ENCODE assay signal across 1 mouse cellular context in the genomic region with DNA sequence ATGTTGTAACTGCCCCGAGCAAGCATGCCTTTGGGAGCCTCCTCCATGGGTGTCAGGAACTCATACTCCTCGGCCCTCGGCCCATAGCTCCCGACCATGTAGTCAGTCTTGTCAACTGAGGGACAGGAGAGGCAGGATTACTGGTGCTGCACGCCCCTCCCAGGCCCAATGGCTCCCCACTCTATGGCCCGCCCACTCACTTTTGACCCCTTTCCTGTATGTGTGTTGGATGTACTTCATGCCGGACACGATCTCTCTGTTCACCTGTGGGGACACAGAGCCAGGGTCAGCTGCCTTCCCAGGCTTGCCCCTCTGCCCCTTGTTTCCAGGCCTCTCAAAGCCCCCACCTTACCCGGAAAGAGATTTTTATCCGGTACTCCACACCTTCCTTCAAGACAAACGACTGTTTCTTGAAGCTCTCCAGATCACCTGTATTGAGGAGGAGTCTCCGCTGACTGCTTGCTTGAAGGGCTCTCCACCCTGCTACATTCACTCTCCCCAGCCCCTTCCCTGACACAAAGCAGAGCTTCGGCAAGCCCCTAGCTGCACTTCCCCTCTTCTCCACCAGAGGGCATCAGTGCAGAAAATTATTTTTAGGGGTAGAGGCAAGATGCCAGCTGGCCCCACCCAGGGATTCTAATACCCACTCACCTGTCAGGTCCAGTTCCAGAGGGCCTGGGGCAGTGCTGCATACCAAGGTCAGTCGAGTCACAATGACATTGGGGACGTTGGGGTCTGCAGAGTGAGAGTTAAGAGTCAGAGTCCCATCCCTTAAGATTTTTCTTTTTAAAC.
TF ChIP-seq lines count a peak whose summit lies in the region.

No protein-coding gene starts in this region.

TF ChIP-seq in C2C12, 6 proteins besides CTCF, POLR2A, EP300 and RAD21:
- TF ChIP-seq USF1 (IDR thresholded peaks at IDR 0.05; ENCODE audit: low read depth) = no peak
- no peak for TF ChIP-seq MYOG (IDR thresholded peaks at IDR 0.05; ENCODE audit: control insufficient read depth, extremely low read depth, insufficient read length)
- TF ChIP-seq MAX (IDR thresholded peaks at IDR 0.05) = no peak
- TF ChIP-seq CEBPB (IDR thresholded peaks at IDR 0.05; ENCODE audit: low read depth) = no peak
- TF ChIP-seq FOSL1 (IDR thresholded peaks at IDR 0.05; ENCODE audit: insufficient read depth, low read length, poor library complexity, severe bottlenecking) = no peak
- TF ChIP-seq MYOD1 (IDR thresholded peaks at IDR 0.05; ENCODE audit: control insufficient read depth, insufficient read length, low read depth) = no peak
